8 mouse cellular contexts compared by ENCODE assay signal in the genomic region with DNA sequence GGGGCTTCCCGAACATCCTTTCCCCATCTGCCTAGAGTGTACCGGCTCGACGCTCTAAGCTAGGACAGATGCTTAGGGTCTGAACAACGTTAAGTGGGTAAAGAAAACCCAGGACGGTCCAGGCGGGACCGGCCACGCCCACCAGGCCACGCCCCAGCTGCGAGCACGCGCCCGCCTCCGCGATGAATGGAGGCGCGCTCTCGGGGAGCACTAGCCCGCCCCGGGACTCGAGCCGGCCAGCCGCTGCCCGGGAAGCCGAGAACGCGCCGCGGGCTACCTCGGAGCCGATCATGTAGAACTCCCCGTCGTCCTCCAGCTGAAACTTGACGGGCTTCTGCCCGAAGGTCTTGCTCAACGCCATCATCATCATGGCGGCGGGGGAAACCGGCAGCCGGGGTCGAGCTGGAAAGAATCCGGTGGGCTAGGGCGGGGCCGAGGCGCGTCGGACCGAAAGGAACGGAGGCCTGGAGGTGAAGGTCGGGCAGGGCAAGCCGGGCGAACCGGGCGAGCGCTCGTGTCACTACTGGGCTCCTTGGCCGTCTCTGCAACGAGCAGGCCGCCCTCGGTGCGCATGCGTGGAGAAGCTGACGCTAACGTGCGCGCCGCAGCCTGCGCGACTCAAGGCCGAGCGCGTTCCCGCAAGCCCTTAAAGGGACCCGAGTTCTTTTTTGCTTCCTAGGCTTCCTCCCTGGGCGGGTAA. TPM values are rescaled to one million over a fixed set of nuclear protein-coding genes. Genes with fewer than 3 reads are reported as not detected.
A peak's percentile ranks its signal among the peaks of the same experiment; 100 is the strongest.
DNase-seq lines count a peak whose midpoint lies in the region; ATAC-seq and TF ChIP-seq lines count a peak whose summit lies in the region.

Gene Smarcb1, minus strand, starts transcription at position 592 of the 700 bp plus-strand sequence.

- H3K9me3 ChIP-seq in embryonic facial prominence, embryonic 15.5 days (replicated peaks) = no peaks in the 10 kb centered on the region
- H3K9me3 ChIP-seq in kidney, embryonic 14.5 days (ENCODE audit: control insufficient read depth, low read length) = no peaks in the 10 kb centered on the region
- no peaks in the 10 kb centered on the region for H3K9me3 ChIP-seq in limb, embryonic 15.5 days

- H3K4me2 ChIP-seq in embryonic facial prominence, embryonic 15.5 days (replicated peaks) = peak within 1 kb of the TSS; percentile 76
- peak within 1 kb of the TSS; percentile 68 for H3K4me2 ChIP-seq in kidney, embryonic 14.5 days (replicated peaks; ENCODE audit: low read depth, low read length)
- H3K4me2 ChIP-seq in limb, embryonic 15.5 days = peak within 1 kb of the TSS; percentile 78

- peak within 1 kb of the TSS; percentile 88 for H3K9ac ChIP-seq in embryonic facial prominence, embryonic 15.5 days
- peak within 1 kb of the TSS; percentile 95 for H3K9ac ChIP-seq in kidney, embryonic 14.5 days (ENCODE audit: low read depth, low read length)
- peak within 1 kb of the TSS; percentile 90 for H3K9ac ChIP-seq in limb, embryonic 15.5 days

- H3K4me3 ChIP-seq in bone marrow, adult 2 months (replicated peaks; ENCODE audit: control insufficient read depth, low read depth, low read length) = peak within 1 kb of the TSS; percentile 91
- H3K4me3 ChIP-seq in embryonic facial prominence, embryonic 15.5 days (replicated peaks) = peak within 1 kb of the TSS; percentile 78
- peak within 1 kb of the TSS; percentile 95 for H3K4me3 ChIP-seq in kidney, embryonic 14.5 days (ENCODE audit: low read length)
- peak within 1 kb of the TSS; percentile 79 for H3K4me3 ChIP-seq in limb, embryonic 15.5 days

- WGBS in bone marrow, adult 2 months = under 1% methylated on average over 76 of the region's 76 CpGs
- WGBS in embryonic facial prominence, embryonic 15.5 days = under 1% methylated on average over 76 of the region's 76 CpGs
- WGBS in kidney, embryonic 14.5 days = under 1% methylated on average over 76 of the region's 76 CpGs
- under 1% methylated on average over 72 of the region's 76 CpGs for WGBS in limb, embryonic 15.5 days

- DNase-seq in 3T3-L1 (ENCODE audit: low read depth, low spot score) = peak; percentile 94
- DNase-seq in heart, adult 8-10 months (ENCODE audit: low spot score) = peak; percentile 96
- peak; percentile 79 to 87 for DNase-seq in monocyte, adult 2 months (ENCODE audit: low read depth in 1 of 2, low spot score in 2 of 2)
- DNase-seq in spleen, postnatal 36 days (ENCODE audit: low spot score in 2 of 2) = peak; percentile 93 to 94

- H3K27ac ChIP-seq in bone marrow, adult 2 months (ENCODE audit: control insufficient read depth, insufficient read depth, low read depth, low read length, poor library complexity) = peak within 1 kb of the TSS; percentile 84
- peak within 1 kb of the TSS; percentile 96 for H3K27ac ChIP-seq in embryonic facial prominence, embryonic 15.5 days (replicated peaks)
- H3K27ac ChIP-seq in kidney, embryonic 14.5 days (ENCODE audit: low read depth, low read length) = peak within 1 kb of the TSS; percentile 97
- peak within 1 kb of the TSS; percentile 95 for H3K27ac ChIP-seq in limb, embryonic 15.5 days

- peak; percentile 74; the same call in 1 of the 2 replicates for TF ChIP-seq POLR2A in bone marrow, adult 2 months (IDR thresholded peaks at IDR 0.05; ENCODE audit: borderline replicate concordance, control insufficient read depth, low read depth, low read length)

- peak; percentile 89 for ATAC-seq in embryonic facial prominence, embryonic 15.5 days (ENCODE audit: insufficient number of reproducible peaks, low FRiP score, low TSS enrichment, low read depth)
- ATAC-seq in kidney, embryonic 14.5 days (ENCODE audit: low FRiP score, low TSS enrichment) = peak; percentile 86
- ATAC-seq in limb, embryonic 15.5 days (ENCODE audit: insufficient number of reproducible peaks, low FRiP score, low TSS enrichment, low read depth) = peak; percentile 81

- H3K36me3 ChIP-seq in embryonic facial prominence, embryonic 15.5 days = peaks cover 34% of the 10 kb centered on the region
- peaks cover 41% of the 10 kb centered on the region; the same call in 1 of the 2 replicates for H3K36me3 ChIP-seq in kidney, embryonic 14.5 days (ENCODE audit: control insufficient read depth, insufficient read depth, low read length)
- H3K36me3 ChIP-seq in limb, embryonic 15.5 days = peaks cover 52% of the 10 kb centered on the region

- no peaks in the 10 kb centered on the region for H3K27me3 ChIP-seq in embryonic facial prominence, embryonic 15.5 days
- no peaks in the 10 kb centered on the region for H3K27me3 ChIP-seq in kidney, embryonic 14.5 days (ENCODE audit: control insufficient read depth, insufficient read depth, low read length)
- no peaks in the 10 kb centered on the region for H3K27me3 ChIP-seq in limb, embryonic 15.5 days

- TF ChIP-seq CTCF in bone marrow, adult 2 months (IDR thresholded peaks at IDR 0.05; ENCODE audit: control insufficient read depth, insufficient read depth, low read length) = no peak

- H3K4me1 ChIP-seq in bone marrow, adult 2 months (ENCODE audit: control insufficient read depth, insufficient read depth, low read length) = no peaks in the 10 kb centered on the region; the same call in 1 of the 2 replicates
- H3K4me1 ChIP-seq in embryonic facial prominence, embryonic 15.5 days = peaks cover 54% of the 10 kb centered on the region
- H3K4me1 ChIP-seq in kidney, embryonic 14.5 days (ENCODE audit: control insufficient read depth, insufficient read depth, low read length) = peaks cover 17% of the 10 kb centered on the region
- H3K4me1 ChIP-seq in limb, embryonic 15.5 days = peaks cover 51% of the 10 kb centered on the region

RNA-seq across cellular contexts. Expression of gene Smarcb1, which starts in this region (rescaled TPM):
- polyA plus RNA-seq in bone marrow, adult 2 months (2011; ENCODE audit: insufficient read depth, insufficient read length, low replicate concordance, missing spikeins) = 22.7 and 33.8 TPM in 2 replicates
- 187 and 192 TPM in 2 replicates for polyA plus RNA-seq in embryonic facial prominence, embryonic 15.5 days (2015; fragmentation: Nextera tagmentation; extraction: Ambion mirVana)
- total RNA-seq in heart, adult 8-10 months (2022) = 10 to 100 TPM; 17.3 to 25.0 (median 21.4) TPM
- polyA plus RNA-seq in kidney, embryonic 14.5 days (2014; fragmentation: Nextera tagmentation; extraction: Ambion mirVana) = 176 and 238 TPM in 2 replicates
- 185 and 188 TPM in 2 replicates for polyA plus RNA-seq in limb, embryonic 15.5 days (2015; fragmentation: Nextera tagmentation; extraction: Ambion mirVana)

Comparison
In these comparisons a context has a peak if more than half of its experiments do, and no peak if none do; other contexts are left out.
1. Peak in every context shown above with its lines: DNase-seq, ATAC-seq, H3K4me3 ChIP-seq and H3K27ac ChIP-seq.